Mouse (Mus musculus) bone marrow macrophage, adult 2 months (primary cell): ENCODE results near the gene Mafk. TPM values are rescaled to one million over a fixed set of nuclear protein-coding genes. Genes with fewer than 3 reads are reported as not detected.
A peak's percentile ranks its signal among the peaks of the same experiment; 100 is the strongest.

Source experiments
- H3K27ac ChIP-seq: 2 replicates; pipeline ENCODE4 v1.5.1; 2012; ENCODE audit warnings: low read depth, low read length; ENCODE audit not compliant: insufficient read depth
- H3K4me1 ChIP-seq: 2 replicates; pipeline ENCODE4 v1.6.1; 2012; ENCODE audit warnings: low read length; ENCODE audit not compliant: control insufficient read depth, insufficient read depth
- H3K4me3 ChIP-seq: 2 replicates; pipeline ENCODE4 v1.5.1; 2012; ENCODE audit warnings: mild to moderate bottlenecking, low read length, moderate library complexity; ENCODE audit not compliant: insufficient read depth
- CTCF ChIP-seq: IDR thresholded peaks from 2 replicates; pipeline ENCODE4 v1.5.1; 2012; ENCODE audit warnings: low read depth, mild to moderate bottlenecking, low read length, moderate library complexity
- POLR2A ChIP-seq: IDR thresholded peaks from 2 replicates; pipeline ENCODE4 v1.6.1; 2012; ENCODE audit warnings: mild to moderate bottlenecking, low read depth, low read length, borderline replicate concordance
- polyA plus RNA-seq: library from polyadenylated mRNA; stranded (reverse); fragments of >200 nt; gene quantifications from 2 replicates; pipeline ENCODE4 v1.2.4, GENCODE M21; 2012; ENCODE audit not compliant: missing spikeins, insufficient read depth, insufficient read length

The Mafk gene
- polyA plus RNA-seq, 1 experiment, result 15.7 TPM

GRCm38 (mm10) chr5:139768216-139768615 lies 23.1 kb upstream of the Mafk start:
- H3K4me1 ChIP-seq, result no peaks in the 10 kb centered on the region
- TF ChIP-seq POLR2A (no peak), CTCF (no peak)

GRCm38 (mm10) chr5:139775216-139775926 lies 15.9 kb upstream of the Mafk start, which contains the start of gene Ints1:
Ints1 (minus strand) TSS chr5:139775674.
- Histone ChIP-seq H3K27ac (no peak within 1 kb of the TSS), H3K4me1 (0 out of 2 replicates have a peak, but pooled peaks cover 3% of the 10 kb centered on the region)

More at GRCm38 (mm10) chr5:139768216-139768615, 23.1 kb upstream of the Mafk start:
- H3K4me3 ChIP-seq, result no peak overlapping the region
- no peak overlapping the region for H3K27ac ChIP-seq

GRCm38 (mm10) chr5:139776966-139777365 lies 14.3 kb upstream of the Mafk start:
- Histone ChIP-seq H3K27ac (no peak overlapping the region), H3K4me1 (0 out of 2 replicates have a peak, but pooled peaks cover 3% of the 10 kb centered on the region), H3K4me3 (no peak overlapping the region)
- TF ChIP-seq POLR2A, result no peak
- TF ChIP-seq CTCF, result no peak

More at GRCm38 (mm10) chr5:139775216-139775926, 15.9 kb upstream of the Mafk start, which contains the start of gene Ints1:
- H3K4me3 ChIP-seq, result peak within 1 kb of the TSS; percentile 92
- TF ChIP-seq CTCF (peak; percentile 66), POLR2A (no peak)

GRCm38 (mm10) chr5:139781406-139781805 lies 9.9 kb upstream of the Mafk start:
- H3K4me1 ChIP-seq, result no peaks in the 10 kb centered on the region
- H3K27ac ChIP-seq, result no peak overlapping the region
- TF ChIP-seq POLR2A (no peak), CTCF (no peak)
- no peak overlapping the region for H3K4me3 ChIP-seq

GRCm38 (mm10) chr5:139789466-139789865 lies 1.8 kb upstream of the Mafk start:
- Histone ChIP-seq H3K4me3 (no peak overlapping the region), H3K4me1 (peaks cover 26% of the 10 kb centered on the region), H3K27ac (peak overlapping the region; percentile 23; the same call in 1 of the 2 replicates)
- TF ChIP-seq POLR2A, result no peak
- 0 out of 2 replicates have a peak, but pooled peaks have one; percentile 11 for TF ChIP-seq CTCF

- Histone ChIP-seq H3K4me1 (peaks cover 53% of the 10 kb centered on the region), H3K27ac (peak overlapping the region; percentile 76)
- TF ChIP-seq POLR2A (no peak), CTCF (no peak)
Observed at GRCm38 (mm10) chr5:139792159-139792775, 954 bp downstream of the Mafk start.

GRCm38 (mm10) chr5:139792966-139793337 lies 1.6 kb downstream of the Mafk start:
- peak overlapping the region; percentile 58 for H3K27ac ChIP-seq
- H3K4me3 ChIP-seq, result peak overlapping the region; percentile 93
- H3K4me1 ChIP-seq, result peaks cover 53% of the 10 kb centered on the region
- TF ChIP-seq POLR2A, result no peak
- TF ChIP-seq CTCF, result no peak

More at GRCm38 (mm10) chr5:139792159-139792775, 954 bp downstream of the Mafk start:
- H3K4me3 ChIP-seq, result peak overlapping the region; percentile 93

- no peak for TF ChIP-seq CTCF
- no peak for TF ChIP-seq POLR2A
- Histone ChIP-seq H3K4me1 (peaks cover 53% of the 10 kb centered on the region), H3K4me3 (peak overlapping the region; percentile 93), H3K27ac (peak overlapping the region; percentile 58)
Observed at GRCm38 (mm10) chr5:139793338-139794089, 2.2 kb downstream of the Mafk start.

- peaks cover 53% of the 10 kb centered on the region for H3K4me1 ChIP-seq
- peak overlapping the region; percentile 38 for H3K27ac ChIP-seq
- TF ChIP-seq CTCF, result no peak
- TF ChIP-seq POLR2A, result no peak
- H3K4me3 ChIP-seq, result peak overlapping the region; percentile 42
Observed at GRCm38 (mm10) chr5:139794137-139794536, 2.8 kb downstream of the Mafk start.
